Mouse (Mus musculus): ENCODE results near the gene Arhgef39.

DNA sequence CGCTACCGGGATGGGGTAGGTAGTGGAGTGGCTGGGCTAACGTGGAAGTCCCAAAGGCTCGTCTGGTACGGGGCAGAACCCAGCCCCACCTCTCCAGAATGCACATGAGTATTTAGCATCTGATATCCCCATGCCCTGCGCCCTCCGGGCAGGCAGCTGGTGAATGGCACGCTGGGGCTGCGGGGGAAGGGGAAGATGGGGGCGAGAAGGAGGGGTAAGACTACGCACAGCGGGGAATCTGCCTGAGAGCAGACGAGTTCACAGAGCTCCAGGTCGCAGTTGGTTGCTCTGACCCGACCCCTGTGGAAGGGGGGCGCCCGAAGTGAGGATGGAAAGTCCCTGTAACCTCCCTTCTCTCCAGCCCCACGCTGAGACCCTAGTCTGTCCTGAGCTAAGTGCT, 46.1 kb downstream of the Arhgef39 start:
- TF ChIP-seq CTCF (IDR thresholded peaks at IDR 0.05; ENCODE audit: extremely low read depth, insufficient read length, insufficient replicate concordance, low read depth, low read length) (no peak), POLR2A (IDR thresholded peaks at IDR 0.05; ENCODE audit: low read depth, low read length) (no peak)
